Mouse (Mus musculus): ENCODE measurements around the gene Ociad1. TPM values are rescaled to one million over a fixed set of nuclear protein-coding genes. Genes with fewer than 3 reads are reported as not detected.

Gene Ociad1
- polyA plus RNA-seq, 1 experiment from 2014 or later: 212 TPM

- H3K36me3 ChIP-seq (ENCODE audit: poor library complexity, severe bottlenecking): no peaks in the 10 kb centered on the region
- 69% methylated on average over 10 of the region's 10 CpGs for WGBS
- no peak; the same call in 1 of the 2 replicates for ATAC-seq
- H3K4me2 ChIP-seq: no peak overlapping the region
- H3K27ac ChIP-seq: no peak overlapping the region
- H3K4me1 ChIP-seq: no peaks in the 10 kb centered on the region
- no peak overlapping the region for H3K4me3 ChIP-seq
- H3K9ac ChIP-seq: no peak overlapping the region
- H3K27me3 ChIP-seq: no peaks in the 10 kb centered on the region
- H3K9me3 ChIP-seq (replicated peaks): no peaks in the 10 kb centered on the region
These were observed 51.7 kb downstream of the Ociad1 start for GRCm38 (mm10) chr5:73344310-73344709.

DNA sequence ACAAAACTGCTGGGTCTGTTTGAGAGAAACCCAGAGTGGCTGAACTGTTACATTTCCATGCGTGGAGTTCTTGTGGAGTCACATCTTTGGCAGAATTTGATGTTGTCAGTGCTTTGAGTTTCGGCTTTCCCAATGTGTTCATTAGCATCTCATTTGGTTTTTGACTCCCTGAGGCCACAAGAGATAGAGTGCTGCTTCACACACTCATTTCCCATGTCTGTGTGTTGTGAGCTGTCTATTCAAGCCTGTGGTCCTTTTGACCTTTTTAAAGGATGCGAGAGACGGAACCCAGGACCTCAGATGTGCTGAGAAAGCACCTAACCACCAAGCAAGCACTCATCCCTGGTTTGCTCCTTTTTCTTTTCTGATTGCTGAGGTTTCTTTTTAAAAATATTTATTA, 52.7 kb downstream of the Ociad1 start:
- 92% methylated on average over 4 of the region's 4 CpGs for WGBS
- Histone ChIP-seq H3K36me3 (ENCODE audit: poor library complexity, severe bottlenecking) (no peaks in the 10 kb centered on the region), H3K4me2 (no peak overlapping the region), H3K9ac (no peak overlapping the region), H3K27ac (no peak overlapping the region), H3K4me3 (no peak overlapping the region), H3K4me1 (no peaks in the 10 kb centered on the region), H3K27me3 (no peaks in the 10 kb centered on the region), H3K9me3 (replicated peaks) (no peaks in the 10 kb centered on the region)
- ATAC-seq: no peak

- no peak for ATAC-seq
- H3K9ac ChIP-seq: no peak overlapping the region
These were observed 56.9 kb downstream of the Ociad1 start for GRCm38 (mm10) chr5:73349514-73349913.

DNA sequence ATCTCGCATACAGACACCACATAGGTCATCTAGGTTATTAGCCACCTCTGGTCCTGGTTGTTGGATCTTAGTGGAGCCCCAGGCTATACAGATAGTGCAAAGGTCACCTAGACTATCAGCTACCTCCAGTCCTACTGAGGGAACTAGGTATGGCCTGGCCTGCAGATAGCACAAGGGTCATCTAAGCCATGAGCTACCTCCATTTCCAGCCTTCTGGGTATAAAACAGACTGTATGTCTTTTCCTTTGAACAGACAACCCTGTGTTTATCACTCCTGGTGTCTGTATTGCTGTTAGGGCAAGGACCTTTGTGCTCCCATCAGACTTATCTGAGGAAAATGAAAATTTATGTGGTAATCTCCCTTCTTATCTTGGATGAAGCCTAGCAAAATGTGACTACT, 59.2 kb downstream of the Ociad1 start:
- no peak for ATAC-seq
- Histone ChIP-seq H3K36me3 (ENCODE audit: poor library complexity, severe bottlenecking) (no peaks in the 10 kb centered on the region), H3K27me3 (no peaks in the 10 kb centered on the region), H3K4me2 (no peak overlapping the region), H3K9ac (no peak overlapping the region), H3K9me3 (replicated peaks) (no peaks in the 10 kb centered on the region), H3K27ac (no peak overlapping the region), H3K4me1 (peaks cover 7% of the 10 kb centered on the region), H3K4me3 (no peak overlapping the region)
- 93% methylated on average over 1 of the region's 1 CpGs for WGBS

More at GRCm38 (mm10) chr5:73349514-73349913, 56.9 kb downstream of the Ociad1 start:
- Histone ChIP-seq H3K4me1 (peaks cover 7% of the 10 kb centered on the region), H3K36me3 (ENCODE audit: poor library complexity, severe bottlenecking) (no peaks in the 10 kb centered on the region), H3K4me3 (no peak overlapping the region), H3K9me3 (replicated peaks) (no peaks in the 10 kb centered on the region), H3K4me2 (no peak overlapping the region), H3K27me3 (no peaks in the 10 kb centered on the region), H3K27ac (no peak overlapping the region)
- WGBS: 74% methylated on average over 5 of the region's 5 CpGs

DNA sequence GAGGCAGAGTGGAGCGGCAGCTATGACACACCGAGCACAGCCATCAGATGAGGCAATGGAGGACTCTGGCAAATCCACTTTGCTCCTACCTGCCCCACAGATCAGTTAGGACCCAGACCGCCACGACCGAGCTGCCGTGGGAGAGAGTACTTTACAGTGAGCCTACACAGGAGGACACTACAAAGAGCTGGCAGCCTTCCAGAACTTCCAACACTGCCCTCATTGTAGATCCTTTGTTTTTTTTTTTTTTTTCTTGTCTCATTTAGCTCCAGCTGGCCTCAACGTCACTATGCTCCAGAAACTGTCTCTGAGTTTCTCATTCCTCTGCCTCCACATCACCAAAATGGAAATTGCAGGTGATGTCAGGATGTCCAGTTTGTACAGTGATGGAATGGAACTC, 60.9 kb downstream of the Ociad1 start:
- peaks cover 7% of the 10 kb centered on the region for H3K4me1 ChIP-seq
- 45% methylated on average over 7 of the region's 7 CpGs for WGBS
- no peaks in the 10 kb centered on the region for H3K27me3 ChIP-seq
- H3K9me3 ChIP-seq (replicated peaks): no peaks in the 10 kb centered on the region
- no peak overlapping the region for H3K4me3 ChIP-seq
- H3K4me2 ChIP-seq: no peak overlapping the region
- no peaks in the 10 kb centered on the region for H3K36me3 ChIP-seq (ENCODE audit: poor library complexity, severe bottlenecking)
- H3K27ac ChIP-seq: no peak overlapping the region
- ATAC-seq: no peak
- H3K9ac ChIP-seq: no peak overlapping the region

DNA sequence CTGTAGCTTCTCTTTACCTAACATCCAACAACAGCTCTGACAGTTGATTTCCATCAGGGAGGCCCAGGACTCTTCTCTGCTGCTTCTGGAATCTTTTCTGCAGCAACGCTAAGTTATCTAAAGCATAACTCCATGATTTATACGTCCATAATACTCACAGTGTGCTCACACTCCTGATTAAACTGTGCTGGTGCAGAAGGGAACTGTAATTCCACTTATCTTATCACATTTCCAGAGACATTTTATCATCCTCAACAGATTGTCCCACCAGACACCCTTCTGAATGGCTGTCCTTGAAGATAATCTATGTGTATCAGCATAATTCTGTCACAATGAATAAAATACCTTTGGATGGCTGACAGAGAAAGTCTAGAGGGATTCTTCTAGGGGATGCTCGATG, 61.4 kb downstream of the Ociad1 start:
- Histone ChIP-seq H3K27me3 (no peaks in the 10 kb centered on the region), H3K9me3 (replicated peaks) (no peaks in the 10 kb centered on the region), H3K4me3 (no peak overlapping the region), H3K4me1 (peaks cover 7% of the 10 kb centered on the region), H3K4me2 (no peak overlapping the region), H3K27ac (no peak overlapping the region), H3K36me3 (ENCODE audit: poor library complexity, severe bottlenecking) (no peaks in the 10 kb centered on the region), H3K9ac (no peak overlapping the region)
- 68% methylated on average over 3 of the region's 3 CpGs for WGBS
- ATAC-seq: no peak

GRCm38 (mm10) chr5:73355393-73355792, 62.8 kb downstream of the Ociad1 start:
- H3K9ac ChIP-seq: no peak overlapping the region
- no peaks in the 10 kb centered on the region for H3K9me3 ChIP-seq (replicated peaks)
- 83% methylated on average over 5 of the region's 5 CpGs for WGBS
- ATAC-seq: no peak
- no peak overlapping the region for H3K4me3 ChIP-seq
- no peak overlapping the region for H3K4me2 ChIP-seq
- H3K27me3 ChIP-seq: peaks cover 4% of the 10 kb centered on the region; the same call in 1 of the 2 replicates
- H3K4me1 ChIP-seq: peaks cover 12% of the 10 kb centered on the region
- H3K27ac ChIP-seq: no peak overlapping the region
- H3K36me3 ChIP-seq (ENCODE audit: poor library complexity, severe bottlenecking): no peaks in the 10 kb centered on the region

DNA sequence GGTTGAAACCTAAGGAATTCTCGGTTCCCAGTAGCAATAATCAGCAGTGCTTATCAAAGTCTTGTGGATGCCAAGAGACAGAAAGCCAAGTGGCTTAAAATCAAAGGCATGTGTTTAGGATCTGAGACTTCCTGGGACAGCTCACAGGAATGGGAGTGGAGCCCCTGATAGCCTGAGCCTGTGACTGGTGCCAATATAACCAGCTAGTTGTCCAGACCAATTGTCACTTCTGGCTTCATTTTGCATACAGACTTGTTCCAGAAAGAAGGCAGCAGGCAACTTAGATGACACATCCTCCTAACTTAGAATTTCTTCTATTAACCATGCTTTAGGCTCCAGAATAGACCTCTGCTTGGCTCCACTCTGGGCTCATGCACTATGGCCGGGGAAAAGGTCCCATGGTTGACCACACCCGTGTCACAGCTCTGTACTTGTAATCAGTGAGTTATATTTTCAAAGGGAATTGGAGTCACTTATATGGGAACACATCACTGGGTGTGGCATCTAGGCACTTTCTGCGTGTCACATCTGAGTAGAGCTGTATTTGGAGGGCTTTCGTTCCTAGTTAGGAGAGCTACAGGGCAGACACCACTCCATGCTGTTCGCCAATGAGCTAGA, 66.7 kb downstream of the Ociad1 start:
- no peaks in the 10 kb centered on the region for H3K36me3 ChIP-seq (ENCODE audit: poor library complexity, severe bottlenecking)
- peaks cover 4% of the 10 kb centered on the region; the same call in 1 of the 2 replicates for H3K27me3 ChIP-seq
- H3K4me2 ChIP-seq: peak overlapping the region; percentile 39
- no peak overlapping the region for H3K4me3 ChIP-seq
- no peaks in the 10 kb centered on the region for H3K9me3 ChIP-seq (replicated peaks)
- H3K4me1 ChIP-seq: peaks cover 4% of the 10 kb centered on the region
- no peak overlapping the region for H3K9ac ChIP-seq
- WGBS: 84% methylated on average over 6 of the region's 6 CpGs
- no peak for ATAC-seq
- H3K27ac ChIP-seq: no peak overlapping the region

DNA sequence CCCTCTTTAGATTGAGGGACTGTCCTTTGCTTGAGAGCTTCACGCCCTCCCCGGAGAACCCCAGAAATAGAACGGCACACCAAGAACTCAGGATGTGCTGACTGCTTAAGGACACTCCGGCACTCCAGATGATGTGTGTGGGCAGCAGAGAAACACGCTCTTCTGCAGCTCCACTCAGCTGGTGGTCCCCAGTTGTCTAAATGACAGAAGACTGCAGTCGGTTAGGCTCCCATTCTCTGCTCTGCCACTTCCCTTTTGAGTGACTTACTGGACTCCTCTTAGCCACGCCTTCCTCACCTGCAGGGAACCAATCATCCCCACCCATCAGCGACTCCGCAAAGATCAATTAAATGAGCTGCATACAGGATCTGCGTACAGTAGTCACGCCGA, 67.2 kb downstream of the Ociad1 start:
- Histone ChIP-seq H3K27ac (no peak overlapping the region), H3K4me1 (peaks cover 4% of the 10 kb centered on the region), H3K4me3 (no peak overlapping the region), H3K9me3 (replicated peaks) (no peaks in the 10 kb centered on the region), H3K36me3 (ENCODE audit: poor library complexity, severe bottlenecking) (no peaks in the 10 kb centered on the region), H3K4me2 (peak overlapping the region; percentile 39), H3K9ac (no peak overlapping the region), H3K27me3 (peaks cover 4% of the 10 kb centered on the region; the same call in 1 of the 2 replicates)
- 34% methylated on average over 12 of the region's 12 CpGs for WGBS
- ATAC-seq: no peak

DNA sequence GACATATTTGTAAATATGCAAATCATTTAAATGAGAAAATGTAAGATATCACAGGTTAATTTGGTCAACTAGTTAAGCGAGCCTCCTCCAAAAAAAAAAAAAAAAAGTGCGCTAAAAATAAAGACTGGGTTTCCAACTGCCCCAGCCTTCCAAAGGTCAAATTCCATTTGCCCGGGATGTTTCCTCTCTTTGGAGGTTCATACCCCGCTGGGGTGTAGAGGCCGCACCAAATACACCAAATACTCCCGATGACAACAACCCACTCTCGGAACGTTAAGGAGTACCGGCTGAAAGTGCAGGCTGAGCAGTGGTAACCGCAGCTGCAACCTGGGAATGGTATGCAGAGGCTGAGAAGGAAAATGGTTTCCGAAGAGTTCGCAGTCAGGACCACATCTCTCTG, 67.7 kb downstream of the Ociad1 start:
- Histone ChIP-seq H3K9ac (no peak overlapping the region), H3K36me3 (ENCODE audit: poor library complexity, severe bottlenecking) (no peaks in the 10 kb centered on the region), H3K27ac (no peak overlapping the region), H3K4me3 (no peak overlapping the region), H3K27me3 (peaks cover 4% of the 10 kb centered on the region; the same call in 1 of the 2 replicates), H3K9me3 (replicated peaks) (no peaks in the 10 kb centered on the region), H3K4me1 (peaks cover 4% of the 10 kb centered on the region), H3K4me2 (peak overlapping the region; percentile 39; the same call in 1 of the 2 replicates)
- 37% methylated on average over 12 of the region's 12 CpGs for WGBS
- no peak for ATAC-seq

DNA sequence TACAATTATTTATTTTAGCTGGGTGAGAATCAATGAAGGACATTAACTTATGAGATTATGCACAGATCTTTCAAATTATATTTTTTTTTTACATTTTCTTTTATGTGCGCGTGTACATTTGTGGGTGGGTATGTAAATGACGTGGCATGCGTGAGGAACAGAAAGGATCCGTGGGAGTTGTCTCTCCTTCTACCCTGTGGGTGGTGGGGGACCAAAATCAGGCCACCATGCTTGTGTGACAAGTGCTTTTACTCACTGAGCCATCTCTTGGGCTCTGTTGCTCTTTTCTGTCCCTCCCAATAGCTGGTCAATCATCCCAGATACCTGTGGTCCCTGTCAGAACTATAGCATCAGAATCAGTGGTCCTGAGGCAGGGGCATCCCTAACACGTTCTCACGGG, 69.8 kb downstream of the Ociad1 start:
- no peaks in the 10 kb centered on the region for H3K9me3 ChIP-seq (replicated peaks)
- H3K36me3 ChIP-seq (ENCODE audit: poor library complexity, severe bottlenecking): no peaks in the 10 kb centered on the region
- 85% methylated on average over 7 of the region's 7 CpGs for WGBS
- ATAC-seq: no peak
- H3K4me1 ChIP-seq: peaks cover 4% of the 10 kb centered on the region
- H3K9ac ChIP-seq: no peak overlapping the region
- H3K4me2 ChIP-seq: no peak overlapping the region
- peaks cover 4% of the 10 kb centered on the region; the same call in 1 of the 2 replicates for H3K27me3 ChIP-seq
- H3K4me3 ChIP-seq: no peak overlapping the region
- no peak overlapping the region for H3K27ac ChIP-seq

DNA sequence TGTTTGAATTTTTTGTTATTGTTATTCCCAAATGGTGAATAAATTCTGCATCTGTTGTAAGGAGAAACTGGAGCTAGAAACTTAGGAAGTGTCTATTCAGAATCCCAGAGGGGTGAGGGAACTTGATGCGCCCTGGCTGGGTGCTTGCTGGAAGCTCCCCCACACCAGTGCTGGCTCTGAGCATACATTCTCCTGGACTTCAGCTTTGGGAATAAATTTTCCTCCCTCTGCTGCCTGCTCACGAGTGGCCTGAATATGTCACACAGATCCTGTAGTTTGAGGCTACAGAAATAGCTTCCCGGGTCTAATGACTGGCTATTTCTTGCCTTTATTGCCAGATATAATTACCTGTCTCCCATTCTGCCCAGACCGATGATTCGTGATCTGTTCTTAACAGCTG, 70.2 kb downstream of the Ociad1 start:
- no peaks in the 10 kb centered on the region for H3K9me3 ChIP-seq (replicated peaks)
- no peaks in the 10 kb centered on the region for H3K36me3 ChIP-seq (ENCODE audit: poor library complexity, severe bottlenecking)
- no peak overlapping the region for H3K4me3 ChIP-seq
- no peak overlapping the region for H3K9ac ChIP-seq
- 90% methylated on average over 5 of the region's 5 CpGs for WGBS
- ATAC-seq: no peak
- H3K27ac ChIP-seq: no peak overlapping the region
- H3K27me3 ChIP-seq: peaks cover 4% of the 10 kb centered on the region; the same call in 1 of the 2 replicates
- H3K4me1 ChIP-seq: peaks cover 4% of the 10 kb centered on the region
- no peak overlapping the region for H3K4me2 ChIP-seq

All from forebrain, embryonic 13.5 days (tissue).